Mouse (Mus musculus) retina, postnatal 1 day (tissue): ENCODE measurements around the gene Mdm2.

ENCODE experiments used
- DNase-seq: peaks from one replicate; pipeline ENCODE4 v3.0.0-alpha.2; 2012

Gene Mdm2

DNA sequence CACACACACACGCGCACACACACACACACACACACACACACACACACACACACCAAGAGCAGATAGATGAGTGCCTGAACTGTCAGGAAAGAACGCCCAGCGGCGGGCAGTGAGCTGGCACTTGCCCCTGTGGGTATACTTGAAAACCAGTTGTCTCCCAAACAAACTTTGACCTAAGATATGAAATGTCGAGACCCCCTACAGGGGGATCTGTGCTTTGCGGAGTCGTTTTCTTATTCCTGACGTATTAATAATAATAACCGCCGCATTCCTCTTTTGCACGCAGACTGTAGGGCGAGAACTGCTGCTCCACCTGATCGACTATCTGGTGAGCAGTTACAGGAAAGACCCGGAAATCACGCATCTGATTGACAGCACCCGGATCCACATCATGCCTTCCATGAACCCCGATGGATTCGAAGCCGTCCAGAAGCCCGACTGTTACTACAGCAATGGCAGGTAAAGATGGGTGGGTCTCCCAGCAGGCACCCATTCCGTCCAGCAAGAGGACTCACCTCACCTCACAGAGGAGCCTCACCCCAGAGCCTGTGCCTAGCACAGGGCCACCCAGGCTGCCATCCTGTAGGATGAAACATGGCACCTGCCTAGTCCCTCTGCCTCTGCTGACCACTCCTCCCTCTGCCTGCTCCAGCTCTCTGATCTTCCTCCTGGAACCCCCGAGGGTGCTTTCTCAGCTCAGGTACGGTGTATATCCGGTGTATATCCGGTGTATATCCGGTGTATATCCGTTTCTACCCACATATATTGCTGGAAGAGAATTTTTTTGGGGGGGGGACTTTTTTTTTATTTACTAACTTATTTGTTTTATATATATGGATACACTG lies 42.7 kb downstream of the Mdm2 start:
- DNase-seq = no peak

DNA sequence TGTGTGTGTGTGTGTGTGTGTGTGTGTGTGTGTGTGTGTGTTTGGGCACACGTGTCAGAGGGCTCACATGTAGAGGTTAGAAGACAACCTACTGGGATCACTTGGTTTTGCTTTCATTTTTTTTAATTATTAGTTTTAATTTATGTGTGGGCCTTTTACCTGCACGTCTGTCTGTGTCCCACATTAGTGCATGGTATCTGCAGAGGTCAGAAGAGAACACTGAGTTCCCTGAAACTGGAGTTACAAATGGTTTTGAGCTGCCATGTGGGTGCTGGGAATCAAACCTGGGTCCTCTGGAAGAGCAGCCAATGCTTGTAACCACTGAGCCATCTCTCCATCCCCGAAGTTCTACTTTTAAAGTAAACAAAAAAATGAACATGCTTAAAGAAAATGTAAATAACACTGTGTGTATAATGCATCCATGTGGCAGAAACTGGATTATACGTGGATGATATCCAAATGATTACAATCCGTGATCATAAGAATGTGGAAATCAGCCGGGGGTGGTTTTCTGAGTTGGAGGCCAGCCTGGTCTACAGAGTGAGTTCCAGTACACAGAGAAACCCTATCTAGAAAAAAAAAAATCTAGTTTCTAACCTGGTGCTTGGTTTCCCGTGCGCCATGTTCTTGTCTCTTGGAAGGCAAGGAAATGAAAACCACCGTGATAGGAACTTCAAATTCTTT lies 43.5 kb downstream of the Mdm2 start:
- DNase-seq = no peak

DNA sequence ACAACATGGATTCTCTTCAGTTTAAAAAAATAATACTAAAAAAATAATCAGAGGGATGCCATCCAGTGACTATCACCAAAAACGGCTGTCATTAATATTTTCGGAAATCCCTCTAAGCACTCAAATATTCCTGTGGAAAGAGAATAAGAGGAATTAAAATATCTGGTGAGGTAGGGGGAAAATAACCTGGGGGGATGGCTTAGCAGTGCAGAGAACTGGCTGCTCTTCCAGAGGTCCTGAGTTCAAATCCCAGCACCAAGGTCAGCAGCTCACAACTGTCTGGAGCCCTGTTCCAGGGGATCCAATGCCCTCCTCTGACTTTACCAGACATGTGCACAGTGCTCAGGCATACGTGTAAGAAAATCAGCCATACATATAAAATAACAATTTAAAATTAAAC lies 44.2 kb downstream of the Mdm2 start:
- DNase-seq = no peak

DNA sequence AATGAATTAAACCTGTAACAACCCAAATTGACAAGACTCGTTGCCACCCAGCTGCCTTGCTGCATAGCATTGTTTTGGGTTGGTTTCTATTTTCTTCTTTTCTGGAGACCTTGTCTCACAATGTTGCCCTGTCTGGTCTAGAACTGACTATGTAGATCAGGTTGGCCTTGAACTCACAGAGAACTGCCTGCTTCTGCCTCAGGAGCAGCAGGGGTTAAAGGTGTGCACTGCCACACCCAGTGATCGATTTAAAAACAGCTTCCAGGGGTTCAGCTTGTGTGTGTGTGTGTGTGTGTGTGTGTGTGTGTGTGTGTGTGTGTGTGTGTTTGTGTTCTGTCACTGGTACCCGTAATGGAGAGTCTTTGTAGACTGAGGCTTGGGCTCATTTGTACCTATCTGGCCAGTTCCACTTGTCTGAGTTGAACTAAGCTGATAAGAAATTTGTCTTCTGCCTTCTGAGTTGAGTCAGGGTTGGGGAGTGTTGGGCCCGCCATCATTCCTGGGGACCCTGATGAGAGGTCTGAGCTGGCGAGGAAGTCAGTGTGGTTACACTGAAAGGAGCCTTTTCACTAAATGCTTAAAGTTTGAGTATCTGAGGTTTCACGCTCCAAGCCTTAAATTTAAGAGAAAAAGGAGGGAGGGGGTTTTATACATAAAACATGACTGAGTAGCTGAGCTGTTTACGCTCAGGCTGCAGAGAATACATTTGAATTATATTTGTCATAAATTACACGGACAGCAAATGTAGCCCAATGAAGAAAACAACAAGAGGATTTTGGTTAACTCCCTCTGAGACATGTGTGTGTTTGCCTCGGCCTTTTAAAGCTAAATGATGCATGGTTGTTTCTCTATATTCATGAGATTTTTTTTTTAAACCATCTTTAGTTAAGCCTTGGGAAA lies 44.9 kb downstream of the Mdm2 start:
- no peak for DNase-seq

DNA sequence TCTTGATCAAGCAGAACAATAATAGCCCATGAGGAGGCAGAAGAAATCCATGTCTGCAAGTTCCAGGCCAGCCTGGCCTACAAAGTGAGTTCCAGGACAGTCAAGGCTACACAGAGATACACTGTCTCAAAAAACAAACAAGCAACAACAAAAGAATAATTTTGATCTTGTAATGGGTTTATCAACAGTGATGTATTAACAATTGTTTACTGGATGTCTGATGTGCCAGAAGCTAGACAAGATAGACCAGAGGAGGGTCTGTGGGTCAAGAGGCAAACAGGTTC lies 45.7 kb downstream of the Mdm2 start:
- DNase-seq = no peak

DNA sequence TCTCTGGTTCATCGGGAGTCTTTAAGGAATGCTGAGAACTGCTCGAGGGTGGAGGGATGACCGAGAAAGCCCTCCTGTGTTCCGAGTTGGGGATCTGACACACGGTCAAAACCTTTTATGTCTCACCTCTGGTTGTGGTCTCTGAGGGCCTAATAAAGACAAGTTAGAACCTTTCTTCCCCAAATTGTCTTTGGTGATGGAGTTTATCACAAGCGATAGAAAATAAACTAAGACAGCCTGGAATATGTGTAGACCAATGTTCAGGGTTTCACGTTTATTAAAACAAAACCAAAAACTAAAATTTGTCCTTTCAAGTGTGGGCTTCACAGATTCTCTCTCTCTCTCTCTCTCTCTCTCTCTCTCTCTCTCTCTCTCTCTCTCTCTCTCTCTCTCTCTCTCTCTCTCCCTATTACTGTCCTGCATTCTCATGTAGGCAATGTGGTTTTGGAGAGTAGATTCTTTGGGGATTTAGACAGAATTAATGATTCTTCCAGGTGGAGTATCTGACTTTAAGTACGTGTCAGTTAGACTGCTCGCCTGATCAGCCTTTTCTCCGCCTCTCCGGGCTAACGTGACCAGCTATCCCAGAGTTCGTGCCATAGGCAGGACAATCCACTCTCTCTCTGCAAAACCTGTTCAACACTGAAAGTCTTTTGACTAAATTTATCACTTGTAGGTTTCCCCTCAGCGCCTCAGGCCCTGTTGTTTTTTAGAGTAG lies 46.2 kb downstream of the Mdm2 start:
- DNase-seq = no peak

DNA sequence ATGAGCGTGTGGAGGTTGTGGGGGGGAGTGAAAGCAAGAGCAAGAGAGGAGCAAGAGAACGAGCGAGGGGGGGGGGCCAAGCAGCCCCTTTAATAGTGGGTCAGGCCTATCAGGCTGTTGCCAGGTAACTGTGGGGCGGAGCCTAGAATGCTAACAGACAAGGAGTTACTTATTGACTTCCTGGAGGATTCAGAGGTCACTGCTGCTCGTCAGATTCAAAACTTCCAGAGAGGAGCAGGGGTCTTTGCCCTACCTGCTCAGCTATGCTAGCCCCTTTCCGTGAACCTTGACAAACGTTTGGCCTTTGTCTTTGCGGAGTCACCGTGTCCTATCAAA lies 46.7 kb downstream of the Mdm2 start:
- DNase-seq = peak; percentile 49

DNA sequence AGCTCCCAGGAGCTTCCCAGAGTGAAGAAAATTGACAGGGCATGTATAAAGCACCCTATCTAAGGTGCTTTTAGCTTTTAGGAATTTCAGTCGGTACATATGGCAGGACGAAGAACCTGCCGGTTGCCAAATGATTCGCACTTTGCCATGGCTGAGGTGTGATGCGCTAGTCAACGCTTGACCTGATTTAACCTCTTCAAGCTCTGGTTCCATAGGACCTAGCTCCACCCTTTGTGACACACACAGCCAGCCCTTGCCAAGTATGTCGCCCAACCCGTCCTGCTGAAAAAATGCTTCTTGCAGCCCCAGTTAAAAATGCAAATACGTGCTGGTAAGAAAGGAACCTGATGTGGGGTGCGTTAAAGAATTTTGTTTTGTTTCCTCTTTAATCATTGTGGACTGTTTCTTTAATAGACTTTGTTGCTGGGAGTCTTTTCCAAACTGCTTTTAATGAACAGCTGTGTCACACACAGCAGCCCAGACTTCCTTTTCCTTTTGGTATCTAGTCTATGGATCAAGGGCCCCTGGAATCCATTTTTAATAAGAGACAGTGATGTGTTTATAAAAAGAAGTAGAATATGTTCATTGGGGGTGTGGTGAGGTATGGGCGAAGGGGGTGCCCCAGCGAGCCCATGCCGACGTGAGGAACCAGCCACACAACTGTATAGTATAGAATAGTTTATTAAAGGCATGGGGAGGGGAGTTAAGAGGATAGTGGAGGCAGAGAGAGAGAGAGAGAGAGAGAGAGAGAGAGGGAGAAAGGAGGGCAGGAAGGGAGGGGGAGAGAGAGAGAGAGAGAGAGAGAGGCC lies 47.3 kb downstream of the Mdm2 start:
- DNase-seq = no peak

DNA sequence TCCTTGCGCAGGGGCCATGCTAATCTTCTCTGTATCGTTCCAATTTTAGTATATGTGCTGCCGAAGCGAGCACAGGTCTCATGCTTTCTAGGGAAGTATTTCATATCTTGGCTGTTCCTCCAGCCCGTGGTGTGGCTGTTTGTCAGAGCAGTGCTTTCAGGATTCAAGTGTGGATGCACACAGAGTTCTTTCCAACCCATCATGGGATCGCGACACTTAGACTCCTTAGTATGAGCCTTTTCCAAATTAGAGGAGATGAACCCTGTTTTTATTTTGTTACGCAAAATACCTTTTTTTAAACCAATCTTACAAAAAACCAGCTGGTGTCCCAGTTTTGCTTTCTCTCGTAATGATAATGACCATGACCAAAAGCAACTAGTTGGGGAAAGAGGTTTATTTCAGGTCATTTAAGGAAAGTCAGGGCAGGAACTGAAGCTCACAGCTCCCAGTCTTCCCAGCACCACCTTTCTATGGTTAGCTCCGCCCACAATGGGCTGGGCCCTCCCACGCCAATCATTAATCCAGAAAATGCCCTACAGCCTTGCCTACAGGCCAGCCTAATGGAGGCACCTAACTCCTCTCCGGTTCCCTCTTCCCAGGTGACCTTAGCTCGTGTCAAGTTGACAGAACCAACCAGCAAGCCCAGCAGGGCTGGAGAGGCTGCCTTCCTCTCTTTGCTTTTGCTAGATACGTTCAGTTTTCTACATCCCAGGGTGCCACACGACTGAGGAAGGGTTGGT lies 48.1 kb downstream of the Mdm2 start:
- no peak for DNase-seq

DNA sequence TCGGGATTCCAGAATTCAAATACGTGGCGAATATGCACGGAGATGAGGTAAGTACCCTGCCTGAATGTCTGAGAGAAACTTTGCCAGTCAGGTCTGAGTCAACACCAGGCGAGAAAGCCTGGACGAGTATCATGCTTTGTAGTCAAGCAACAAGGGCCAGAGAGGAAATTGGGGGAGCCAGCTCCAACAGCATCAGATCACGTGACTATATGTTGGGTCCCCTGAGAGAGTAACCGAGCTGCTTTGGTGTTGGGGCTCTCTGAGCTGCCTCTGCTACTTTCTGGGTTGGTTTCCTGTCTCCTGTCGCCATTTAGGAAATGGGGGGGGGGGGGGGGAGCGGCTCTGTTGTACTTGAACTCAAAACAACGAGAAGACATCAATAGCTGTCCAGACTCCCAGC lies 50.7 kb downstream of the Mdm2 start:
- DNase-seq = no peak

DNA sequence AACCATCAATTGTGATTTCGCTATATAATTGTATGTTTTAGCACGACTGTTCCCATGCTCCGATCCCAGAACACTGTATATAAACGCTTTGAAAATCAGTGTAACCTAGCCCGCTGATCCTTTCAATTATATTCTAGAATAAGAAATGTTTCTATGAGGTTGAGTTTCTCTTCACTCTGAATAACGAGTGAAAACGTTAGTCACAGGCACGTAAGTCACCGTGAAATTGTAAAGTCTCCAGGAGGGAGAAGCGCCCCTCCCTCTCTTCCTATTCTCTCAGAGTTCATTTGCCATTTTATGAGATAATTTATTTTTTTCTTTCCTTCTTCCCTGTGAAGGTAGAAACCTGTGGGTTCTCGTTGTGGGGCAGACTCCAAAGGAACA lies 51.1 kb downstream of the Mdm2 start:
- DNase-seq = no peak

DNA sequence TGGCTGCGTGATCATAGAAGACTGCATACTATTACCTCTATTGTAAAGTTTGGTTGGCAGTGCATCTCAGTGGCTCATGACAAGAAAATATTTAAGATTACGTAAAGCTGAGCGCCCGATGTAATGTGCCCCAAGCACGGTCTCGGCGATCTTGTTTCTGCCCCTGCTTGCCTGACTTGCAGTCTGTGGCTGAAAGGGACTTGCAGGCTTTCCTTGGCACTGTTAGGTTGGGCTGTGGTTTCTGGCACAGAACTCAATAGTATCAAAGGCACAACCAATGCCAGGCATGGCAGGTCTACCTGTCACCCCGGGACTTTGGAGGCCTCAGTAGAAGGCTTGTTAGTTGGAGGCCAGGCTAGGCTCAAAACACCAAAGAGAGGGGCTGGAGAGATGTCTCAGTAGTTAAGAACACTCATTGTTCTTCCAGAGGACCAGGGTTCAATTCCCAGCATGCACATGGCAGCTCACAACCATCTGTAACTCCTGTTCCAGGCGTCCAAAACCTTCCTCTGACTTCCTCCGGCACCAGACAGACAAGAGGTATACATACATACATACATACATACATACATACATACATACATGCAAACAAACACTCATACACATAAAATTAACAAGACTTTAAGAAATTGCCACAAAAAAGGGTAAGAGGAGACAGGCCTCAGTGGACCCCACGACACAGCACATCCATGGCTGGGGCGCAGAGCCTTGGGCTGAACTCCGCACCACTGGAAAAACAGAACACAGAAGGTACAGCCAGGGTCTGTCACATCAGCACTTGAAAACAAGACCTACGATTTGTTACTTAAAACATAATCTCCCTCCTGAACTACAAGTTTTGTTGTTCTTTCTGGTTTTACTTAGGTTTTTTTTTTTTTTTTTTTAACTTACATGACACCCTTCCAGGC lies 51.8 kb downstream of the Mdm2 start:
- no peak for DNase-seq

DNA sequence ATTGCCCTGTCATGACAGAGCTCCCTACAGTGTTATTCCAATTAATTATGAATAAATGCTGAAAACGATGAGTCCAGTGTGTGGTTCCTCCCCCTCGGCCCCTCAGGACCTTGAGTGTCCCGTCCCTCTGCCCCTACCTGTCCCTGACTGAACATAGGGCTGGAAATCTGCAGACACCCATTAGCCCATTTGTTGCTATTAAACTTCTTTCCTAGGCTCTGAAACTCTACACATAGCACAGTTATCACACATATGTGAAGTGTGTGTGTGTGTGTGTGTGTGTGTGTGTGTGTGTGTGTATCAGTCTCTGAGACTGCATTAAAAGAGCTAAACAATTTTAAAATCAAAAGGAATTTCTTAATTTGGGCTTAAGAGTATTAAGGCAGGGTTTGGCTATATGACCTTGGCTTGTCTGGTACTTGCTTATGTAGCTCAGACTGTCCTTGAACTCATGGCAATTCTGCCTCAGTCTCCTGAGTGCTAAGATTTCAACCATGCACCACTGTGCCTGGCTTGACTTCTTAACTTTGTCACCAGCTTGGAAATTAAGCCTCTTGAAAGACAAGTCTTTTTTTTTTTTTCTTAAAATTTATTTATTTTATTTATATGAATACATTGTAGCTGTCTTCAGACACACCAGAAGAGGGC lies 52.8 kb downstream of the Mdm2 start:
- DNase-seq = no peak

DNA sequence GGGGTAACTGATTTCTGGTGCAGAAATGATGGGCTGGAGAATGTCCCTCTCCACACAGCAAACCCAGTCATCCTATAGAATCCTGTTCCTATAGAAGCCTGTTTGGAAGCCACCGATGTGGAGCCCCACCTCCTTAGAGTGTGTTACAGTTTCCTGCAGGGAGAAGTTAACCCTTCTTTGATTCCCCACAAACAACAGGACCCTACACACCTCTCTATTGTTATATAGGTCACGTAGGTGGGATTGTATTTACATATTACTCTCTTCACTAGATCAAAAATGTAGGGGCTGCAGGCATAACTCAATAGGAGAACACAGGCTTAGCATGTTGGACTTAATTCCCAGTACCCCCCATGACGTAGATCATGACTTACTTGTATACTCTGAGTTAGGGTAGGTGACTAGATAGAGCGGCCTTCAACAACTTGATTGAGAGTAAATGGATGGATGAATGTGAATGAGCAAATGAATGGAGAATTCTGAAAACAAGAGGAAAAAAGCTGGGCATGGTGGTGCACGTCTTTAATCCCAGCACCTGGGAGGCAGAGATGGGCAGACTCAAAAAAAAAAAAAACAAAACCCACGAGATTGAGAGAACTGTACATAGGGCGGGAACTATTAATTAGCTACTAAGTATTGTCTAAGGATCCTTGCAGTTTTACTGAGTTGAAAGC lies 53.4 kb downstream of the Mdm2 start:
- DNase-seq = no peak

DNA sequence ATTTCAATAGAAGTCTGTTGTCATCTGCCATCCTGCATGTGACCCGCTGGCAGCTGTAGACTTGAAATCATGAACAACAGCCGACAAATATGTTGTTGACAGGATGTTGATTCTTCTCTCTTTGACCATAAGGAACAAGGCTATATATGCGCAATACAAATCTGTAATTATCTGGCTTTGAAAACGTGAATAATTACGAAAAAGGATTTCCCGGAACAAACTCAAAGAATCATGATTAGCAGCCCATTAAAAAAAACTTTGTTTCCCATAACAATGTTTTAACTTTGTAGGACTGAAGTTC lies 53.9 kb downstream of the Mdm2 start:
- DNase-seq = no peak

DNA sequence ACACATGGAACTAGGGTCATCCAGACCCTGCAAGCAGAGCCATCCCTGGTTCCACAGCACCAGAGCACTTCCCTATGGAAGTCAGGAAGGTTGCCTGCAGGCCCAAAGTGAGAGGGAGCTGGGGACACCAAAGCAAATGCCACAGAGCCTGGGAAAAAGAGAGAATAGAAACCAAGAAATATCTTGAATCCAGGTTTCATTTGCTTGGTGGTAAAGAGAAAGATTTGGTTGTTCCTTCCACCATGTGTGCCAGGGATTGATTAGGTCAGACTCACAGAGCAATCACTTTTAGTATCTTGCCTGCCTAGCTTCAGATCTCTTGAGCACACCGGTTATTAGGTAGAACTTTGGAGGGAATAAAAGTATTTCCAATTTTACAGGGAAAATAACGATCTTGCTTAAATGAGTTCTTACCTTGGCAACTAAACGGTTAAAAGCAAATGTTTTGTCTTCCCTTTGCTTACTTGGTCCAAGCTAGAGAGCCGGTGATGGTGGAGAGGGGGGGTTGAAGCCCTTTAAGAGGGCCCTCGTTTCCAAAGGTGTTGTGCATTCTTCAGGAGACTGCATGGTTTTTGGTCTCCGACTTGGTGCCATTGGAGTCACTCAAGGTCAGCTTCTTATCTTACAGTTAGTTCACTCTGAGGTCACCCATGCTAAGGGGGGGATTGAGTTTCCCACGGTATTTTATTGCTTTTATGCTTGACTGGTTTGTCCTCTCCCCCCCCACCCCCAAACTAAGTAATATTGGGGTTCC lies 54.5 kb downstream of the Mdm2 start:
- no peak for DNase-seq

DNA sequence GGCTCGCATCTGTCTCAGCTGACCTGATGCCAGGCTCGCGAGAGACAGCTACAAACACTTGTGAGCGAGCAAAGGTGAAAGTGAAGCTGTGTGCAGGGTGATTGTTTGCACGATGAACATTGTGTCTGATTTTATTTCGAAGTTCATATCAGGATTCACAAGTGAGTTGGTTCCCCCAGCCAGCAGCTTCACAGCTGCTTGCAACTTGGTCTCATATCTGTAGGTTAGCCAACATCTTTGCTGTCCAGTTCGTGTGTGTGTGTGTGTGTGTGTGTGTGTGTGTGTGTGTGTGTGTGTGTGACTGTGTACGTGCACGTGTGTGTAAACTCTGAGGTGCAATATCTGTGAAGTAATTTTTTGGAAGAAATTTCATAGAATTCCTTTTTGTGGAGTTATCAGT lies 55.1 kb downstream of the Mdm2 start:
- no peak for DNase-seq

DNA sequence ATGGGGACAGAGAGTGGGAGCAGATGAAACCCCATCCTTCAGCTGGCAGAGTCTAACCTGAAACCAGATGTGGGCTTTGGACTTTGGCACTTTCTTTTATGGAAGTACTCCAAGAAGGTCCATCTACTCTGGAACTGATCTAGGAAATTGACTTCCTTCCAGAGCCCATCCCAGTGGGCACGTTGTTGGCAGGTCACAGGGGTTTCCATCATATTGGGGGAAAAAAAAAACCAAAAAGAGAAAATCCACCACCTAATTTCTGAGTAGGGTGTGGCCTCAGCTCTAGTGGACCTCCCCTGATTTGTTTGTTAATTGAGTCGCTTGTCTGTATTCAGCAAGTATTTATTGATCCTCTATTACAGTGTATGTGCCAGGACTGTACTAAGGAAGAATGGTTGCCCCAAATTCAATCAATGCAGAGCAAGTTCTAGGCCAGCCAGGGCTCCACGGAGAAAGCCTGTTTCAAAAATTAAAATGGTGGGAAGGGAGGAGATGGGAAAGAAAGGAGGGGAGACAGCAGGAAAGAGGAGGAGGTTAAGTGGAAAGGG lies 55.9 kb downstream of the Mdm2 start:
- DNase-seq = no peak

DNA sequence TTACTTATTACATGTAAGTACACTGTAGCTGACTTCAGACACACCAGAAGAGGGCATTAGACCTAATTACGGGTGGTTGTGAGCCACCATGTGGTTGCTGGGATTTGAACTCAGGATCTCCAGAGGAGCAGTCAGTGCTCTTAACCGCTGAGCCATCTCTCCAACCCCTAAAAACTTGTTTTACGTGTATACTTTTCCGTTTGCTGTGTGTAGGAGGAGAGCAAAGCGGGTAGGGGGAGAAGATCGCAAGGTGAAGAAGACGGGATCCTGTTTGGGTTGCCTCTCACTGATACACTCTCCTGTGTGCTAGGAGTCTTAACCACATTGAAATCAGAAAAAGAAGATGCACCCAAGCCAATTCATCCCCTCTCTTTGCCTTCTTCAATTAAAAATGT lies 56.8 kb downstream of the Mdm2 start:
- DNase-seq = no peak
